Mouse (Mus musculus) kidney, adult 2 months (tissue): ENCODE data around the gene Slc7a1.

Experiments
- CTCF ChIP-seq: fragments of 200-500 bp; conservative IDR thresholded peaks from 2 replicates; pipeline ENCODE4 v1.5.1; 2011; ENCODE audit warnings: low read depth, mild to moderate bottlenecking, control low read depth, low read length, moderate library complexity, mixed read lengths; ENCODE audit not compliant: insufficient read depth, insufficient read length
- POLR2A ChIP-seq: fragments of 200-500 bp; IDR thresholded peaks from one replicate; pipeline ENCODE4 v1.6.1; 2011; ENCODE audit warnings: low read depth, low read length, control low read depth

- TF ChIP-seq POLR2A (no peak), CTCF (no peak)
Observed at GRCm38 (mm10) chr5:148432121-148432520, 32.4 kb upstream of the Slc7a1 start.
